In the genomic region with DNA sequence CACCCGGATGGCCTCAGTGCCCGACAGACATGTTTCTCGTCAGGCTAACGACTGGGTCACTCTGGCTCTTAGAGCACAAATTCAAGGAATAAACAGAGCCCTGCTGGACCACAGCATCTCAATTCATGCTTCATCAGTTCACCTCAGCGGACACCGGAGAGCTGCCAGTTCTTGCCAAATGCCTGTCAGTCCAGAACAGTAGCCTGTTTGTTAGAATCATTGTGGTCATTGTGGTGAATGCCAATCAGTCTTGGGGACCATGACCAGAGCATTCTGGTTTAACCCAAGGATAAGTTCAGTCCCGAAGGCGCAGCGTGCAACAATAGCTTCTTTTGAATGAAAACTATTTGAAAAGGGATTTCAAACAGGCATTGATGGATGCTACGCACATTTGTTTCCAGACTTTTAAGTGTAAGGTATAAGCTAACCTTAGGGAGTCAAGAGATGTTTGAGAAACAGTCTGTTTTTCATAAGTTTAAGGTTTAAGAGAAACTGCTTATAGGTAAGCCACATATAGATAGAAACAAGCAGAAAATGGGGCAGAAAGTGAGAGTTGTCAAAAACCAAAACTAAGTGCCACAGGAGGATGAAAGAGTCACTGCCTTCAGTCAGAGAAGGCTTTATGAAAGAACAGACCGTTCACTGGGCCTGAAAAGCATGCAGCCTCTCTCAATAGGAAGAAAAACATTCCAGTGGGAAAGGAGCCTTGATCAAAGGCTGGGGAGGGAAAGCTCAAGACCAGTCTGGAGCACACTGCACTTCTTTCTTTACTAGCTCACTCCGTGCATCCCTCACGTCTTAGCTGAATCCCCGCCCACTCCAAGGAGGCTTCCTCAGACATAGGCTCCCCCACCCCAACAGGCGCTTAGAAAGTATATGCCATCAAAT, we compare ENCODE assay signal across 11 mouse cellular contexts. TPM values are rescaled to one million over a fixed set of nuclear protein-coding genes. Genes with fewer than 3 reads are reported as not detected.
DNase-seq lines count a peak whose midpoint lies in the region; ATAC-seq and TF ChIP-seq lines count a peak whose summit lies in the region.
"Had no signal": no experiment of that assay in that cellular context is flagged by ENCODE, and none has a peak within 500 bp of the region (broad histone marks: within the 10 kb centered on the region; RNA-seq: fewer than 3 reads in every experiment).

No protein-coding gene starts in this region.

- H3K27me3 ChIP-seq in forebrain, embryonic 13.5 days = no peaks in the 10 kb centered on the region
- H3K27me3 ChIP-seq in limb, embryonic 14.5 days (ENCODE audit: control insufficient read depth, insufficient read depth, low read length) = no peaks in the 10 kb centered on the region

- H3K9ac ChIP-seq in forebrain, embryonic 13.5 days = peak overlapping the region; percentile 8; the same call in 1 of the 2 replicates
- H3K9ac ChIP-seq in limb, embryonic 14.5 days (ENCODE audit: low read depth, low read length, severe bottlenecking) = no peak overlapping the region

- peak overlapping the region; percentile 81 for H3K27ac ChIP-seq in forebrain, embryonic 13.5 days
- H3K27ac ChIP-seq in limb, embryonic 14.5 days (replicated peaks; ENCODE audit: low read depth, low read length) = 0 out of 2 replicates have a peak overlapping the region, but pooled peaks have one; percentile 19

- WGBS in forebrain, embryonic 13.5 days = 7% methylated on average over 15 of the region's 15 CpGs
- WGBS in limb, embryonic 14.5 days = 58% methylated on average over 15 of the region's 15 CpGs

- peak; percentile 29; the same call in 1 of the 2 replicates for ATAC-seq in forebrain, embryonic 13.5 days
- no peak for ATAC-seq in limb, embryonic 14.5 days (ENCODE audit: low FRiP score, low read depth)
- no peak for ATAC-seq in inflammation-experienced regulatory T-cells, adult 6 months
- no peak for ATAC-seq in granulocyte monocyte progenitor cell, adult 5-6 weeks (replicated peaks; ENCODE audit: poor library complexity, severe bottlenecking)

- no peak overlapping the region for H3K4me3 ChIP-seq in forebrain, embryonic 13.5 days
- H3K4me3 ChIP-seq in limb, embryonic 14.5 days (replicated peaks; ENCODE audit: low read length) = no peak overlapping the region

- DNase-seq in 3T3-L1 (ENCODE audit: low read depth, low spot score) = peak; percentile 20
- peak; percentile 95 for DNase-seq in Muller cell, postnatal 12 days (ENCODE audit: inconsistent ontology term)
- DNase-seq in limb, embryonic 14.5 days (ENCODE audit: low spot score) = peak; percentile 16
- no peak for DNase-seq in adrenal gland, adult (ENCODE audit: inconsistent age in 2 of 2, low spot score in 1 of 2)
- DNase-seq in gastrocnemius, postnatal 25 days = no peak
- DNase-seq: thymus, adult 2 months had no signal

- peak overlapping the region; percentile 23 for H3K4me2 ChIP-seq in forebrain, embryonic 13.5 days
- no peak overlapping the region for H3K4me2 ChIP-seq in limb, embryonic 14.5 days (replicated peaks; ENCODE audit: low read depth, low read length, severe bottlenecking)

- H3K4me1 ChIP-seq in forebrain, embryonic 13.5 days = peaks cover 28% of the 10 kb centered on the region
- H3K4me1 ChIP-seq in limb, embryonic 14.5 days (ENCODE audit: control insufficient read depth, insufficient read depth, low read length) = peaks cover 7% of the 10 kb centered on the region

- H3K9me3 ChIP-seq in forebrain, embryonic 13.5 days (replicated peaks) = no peaks in the 10 kb centered on the region
- H3K9me3 ChIP-seq in limb, embryonic 14.5 days (ENCODE audit: control insufficient read depth, low read length) = no peaks in the 10 kb centered on the region

- TF ChIP-seq POLR2A in limb, embryonic 14.5 days (IDR thresholded peaks at IDR 0.05; ENCODE audit: borderline replicate concordance, extremely low read depth, insufficient read depth, insufficient read length) = no peak

- no peaks in the 10 kb centered on the region for H3K36me3 ChIP-seq in forebrain, embryonic 13.5 days (ENCODE audit: poor library complexity, severe bottlenecking)
- H3K36me3 ChIP-seq in limb, embryonic 14.5 days (ENCODE audit: control insufficient read depth, insufficient read depth, low read length) = no peaks in the 10 kb centered on the region

RNA-seq across cellular contexts. Expression of a gene that starts 3.3 kb away (rescaled TPM):
- 57.7 and 58.4 TPM in 2 replicates for polyA plus RNA-seq in forebrain, embryonic 13.5 days (2015; fragmentation: Nextera tagmentation; extraction: Ambion mirVana)
- polyA plus RNA-seq in limb, embryonic 14.5 days (2012; rRNA removed) = 16.3 and 25.7 TPM in 2 replicates
- 33.1 and 40.4 TPM in 2 replicates for polyA plus RNA-seq in limb, embryonic 14.5 days (2014; fragmentation: Nextera tagmentation; extraction: Ambion mirVana)
- 10 to 100 TPM; 17.3 to 27.6 (median 26.4) TPM for polyA plus RNA-seq in inflammation-experienced regulatory T-cells, adult 6 months (2017; shearing (Covaris generic))
- total RNA-seq in granulocyte monocyte progenitor cell, adult 5-6 weeks (2014; fragmentation: Nextera tagmentation) = 13.8 and 16.5 TPM in 2 replicates
- total RNA-seq in granulocyte monocyte progenitor cell, adult 5-6 weeks (2017) = 13.3 and 21.7 TPM in 2 replicates
- total RNA-seq in gastrocnemius, postnatal 25 days (2021) = 10 to 100 TPM; 17.6 to 18.3 TPM

RNA-seq across cellular contexts. Expression of a gene that starts 6.0 kb away (rescaled TPM):
- polyA plus RNA-seq in forebrain, embryonic 13.5 days (2015; fragmentation: Nextera tagmentation; extraction: Ambion mirVana) = 59.5 and 61.9 TPM in 2 replicates
- polyA plus RNA-seq in limb, embryonic 14.5 days (2012; rRNA removed) = 10.8 and 14.8 TPM in 2 replicates
- 43.9 and 48.2 TPM in 2 replicates for polyA plus RNA-seq in limb, embryonic 14.5 days (2014; fragmentation: Nextera tagmentation; extraction: Ambion mirVana)
- polyA plus RNA-seq in inflammation-experienced regulatory T-cells, adult 6 months (2017; shearing (Covaris generic)) = 10 to 100 TPM; 28.1 to 34.8 (median 29.9) TPM
- total RNA-seq in granulocyte monocyte progenitor cell, adult 5-6 weeks (2014; fragmentation: Nextera tagmentation) = 6.8 and 11.4 TPM in 2 replicates
- total RNA-seq in granulocyte monocyte progenitor cell, adult 5-6 weeks (2017) = 32.8 and 34.7 TPM in 2 replicates
- 10 to 100 TPM; 13.0 to 15.1 TPM for total RNA-seq in gastrocnemius, postnatal 25 days (2021)

RNA-seq across cellular contexts. Expression of a gene that starts 22.8 kb away (rescaled TPM):
- polyA plus RNA-seq in forebrain, embryonic 13.5 days (2015; fragmentation: Nextera tagmentation; extraction: Ambion mirVana) = 70.8 and 72.9 TPM in 2 replicates
- 14.2 and 14.3 TPM in 2 replicates for polyA plus RNA-seq in limb, embryonic 14.5 days (2012; rRNA removed)
- 12.9 and 13.3 TPM in 2 replicates for polyA plus RNA-seq in limb, embryonic 14.5 days (2014; fragmentation: Nextera tagmentation; extraction: Ambion mirVana)
- 1 to 10 TPM; 5.2 to 8.4 (median 8.2) TPM for polyA plus RNA-seq in inflammation-experienced regulatory T-cells, adult 6 months (2017; shearing (Covaris generic))
- total RNA-seq in granulocyte monocyte progenitor cell, adult 5-6 weeks (2014; fragmentation: Nextera tagmentation) = 2.5 and 2.8 TPM in 2 replicates
- total RNA-seq in granulocyte monocyte progenitor cell, adult 5-6 weeks (2017) = 4.4 and 6.6 TPM in 2 replicates
- 1 to 10 TPM; 3.0 to 6.4 TPM for total RNA-seq in gastrocnemius, postnatal 25 days (2021)

RNA-seq across cellular contexts. Expression of a gene that starts 31.9 kb away (rescaled TPM):
- 4.3 and 6.4 TPM in 2 replicates for polyA plus RNA-seq in forebrain, embryonic 13.5 days (2015; fragmentation: Nextera tagmentation; extraction: Ambion mirVana)
- polyA plus RNA-seq in limb, embryonic 14.5 days (2012; rRNA removed) = 0.39 and 0.42 TPM in 2 replicates
- polyA plus RNA-seq in limb, embryonic 14.5 days (2014; fragmentation: Nextera tagmentation; extraction: Ambion mirVana) = 0.82 and 0.83 TPM in 2 replicates
- polyA plus RNA-seq in inflammation-experienced regulatory T-cells, adult 6 months (2017; shearing (Covaris generic)) = 1 to 10 TPM; 1.4 to 2.6 (median 2.4) TPM
- 0.15 TPM in 1 of 2 replicates, not detected in the other for total RNA-seq in granulocyte monocyte progenitor cell, adult 5-6 weeks (2014; fragmentation: Nextera tagmentation)
- total RNA-seq in granulocyte monocyte progenitor cell, adult 5-6 weeks (2017) = 0.13 TPM in 1 of 2 replicates, not detected in the other
- total RNA-seq in gastrocnemius, postnatal 25 days (2021) = not detected
- total RNA-seq: neutrophil, adult 5-6 weeks had no signal

RNA-seq across cellular contexts. Expression of a gene that starts 34.3 kb away (rescaled TPM):
- 0.92 and 1.1 TPM in 2 replicates for polyA plus RNA-seq in forebrain, embryonic 13.5 days (2015; fragmentation: Nextera tagmentation; extraction: Ambion mirVana)
- polyA plus RNA-seq in limb, embryonic 14.5 days (2012; rRNA removed) = 0.13 and 0.27 TPM in 2 replicates
- polyA plus RNA-seq in limb, embryonic 14.5 days (2014; fragmentation: Nextera tagmentation; extraction: Ambion mirVana) = 0.30 TPM in 1 of 2 replicates, not detected in the other
- polyA plus RNA-seq in inflammation-experienced regulatory T-cells, adult 6 months (2017; shearing (Covaris generic)) = not detected
- not detected in 2 replicates for total RNA-seq in granulocyte monocyte progenitor cell, adult 5-6 weeks (2014; fragmentation: Nextera tagmentation)
- total RNA-seq in granulocyte monocyte progenitor cell, adult 5-6 weeks (2017) = not detected in 2 replicates
- total RNA-seq in gastrocnemius, postnatal 25 days (2021) = not detected
- total RNA-seq: neutrophil, adult 5-6 weeks had no signal
- polyA plus RNA-seq: heart, postnatal 0 days had no signal

Comparison
In these comparisons a context has a peak if more than half of its experiments do, and no peak if none do; other contexts are left out.
1. DNase-seq: peak in 3T3-L1 (single experiment), Muller cell, postnatal 12 days (single experiment) and limb, embryonic 14.5 days (single experiment); none in adrenal gland, adult (0 of 2) and gastrocnemius, postnatal 25 days (single experiment).